Mouse (Mus musculus): ENCODE data around the gene Itgae.
"Not testable (repeated sequence)": the region's sequence is repeated elsewhere in the genome, so short reads cannot be mapped to it uniquely, and the experiment has no call there.

Gene Itgae

DNA sequence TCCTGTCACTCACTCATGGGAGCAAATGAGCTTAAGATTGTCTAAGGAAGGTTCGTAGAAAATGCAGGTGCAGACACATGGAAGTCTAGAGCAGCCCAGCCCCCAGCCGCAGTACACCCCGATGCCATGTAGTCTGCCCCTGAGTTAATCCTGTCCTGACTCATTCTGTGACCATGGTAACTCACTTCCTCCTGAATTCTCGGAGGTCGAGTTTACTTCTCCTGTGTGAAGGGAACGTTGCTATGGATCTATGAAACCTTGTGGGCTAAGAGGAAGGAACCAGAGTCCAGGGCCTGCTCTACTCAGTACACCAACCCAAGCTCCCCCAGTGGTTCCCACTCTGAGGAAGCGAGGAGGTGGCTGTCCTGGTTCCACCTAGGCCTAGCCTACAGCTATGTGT, 2.5 kb downstream of the Itgae start:
- no peak for DNase-seq (ENCODE audit: low read depth, low spot score)

GRCm38 (mm10) chr11:73094231-73094995, 4.0 kb downstream of the Itgae start:
- DNase-seq (ENCODE audit: low read depth, low spot score): no peak

DNA sequence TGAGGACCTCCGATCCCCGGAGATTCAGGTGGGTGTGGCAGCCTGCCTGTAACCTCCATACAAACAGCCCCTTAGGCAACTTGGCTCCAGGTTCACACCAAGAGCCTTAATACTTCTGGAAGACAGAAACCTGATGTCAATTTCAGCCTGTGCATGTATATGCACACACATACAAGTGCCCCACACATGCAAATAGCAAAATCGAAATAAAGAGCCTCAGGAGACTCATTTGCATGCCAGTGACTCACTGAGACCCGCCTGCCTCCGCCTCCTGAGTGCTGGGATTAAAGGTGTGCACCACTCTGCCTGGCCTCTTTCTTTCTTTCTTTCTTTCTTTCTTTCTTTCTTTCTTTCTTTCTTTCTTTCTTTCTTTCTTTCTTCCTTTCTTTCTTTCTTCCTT, 8.5 kb downstream of the Itgae start:
- no peak for DNase-seq (ENCODE audit: low read depth, low spot score)

- no peak for DNase-seq (ENCODE audit: low read depth, low spot score)
Measured at GRCm38 (mm10) chr11:73099976-73100750, 9.8 kb downstream of the Itgae start.

DNA sequence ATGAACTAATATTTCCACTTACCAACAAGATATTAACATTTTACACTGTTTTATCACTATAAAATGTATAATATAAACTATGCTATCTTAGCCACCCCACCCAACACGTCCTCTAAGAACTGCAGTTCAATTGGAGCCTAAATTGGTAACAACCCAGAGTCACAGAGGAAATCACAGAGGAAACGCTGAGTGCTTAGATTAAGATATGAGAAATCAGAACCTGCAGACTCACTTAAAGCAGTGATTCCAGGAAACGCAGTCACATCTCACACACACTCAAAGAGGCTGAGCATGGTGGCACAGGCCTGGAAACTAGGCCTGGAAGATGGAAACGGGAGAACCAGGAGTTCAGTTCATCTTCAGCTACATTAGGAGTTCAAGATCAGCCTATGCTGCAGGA, 10.9 kb downstream of the Itgae start:
- no peak for DNase-seq (ENCODE audit: low read depth, low spot score)

DNA sequence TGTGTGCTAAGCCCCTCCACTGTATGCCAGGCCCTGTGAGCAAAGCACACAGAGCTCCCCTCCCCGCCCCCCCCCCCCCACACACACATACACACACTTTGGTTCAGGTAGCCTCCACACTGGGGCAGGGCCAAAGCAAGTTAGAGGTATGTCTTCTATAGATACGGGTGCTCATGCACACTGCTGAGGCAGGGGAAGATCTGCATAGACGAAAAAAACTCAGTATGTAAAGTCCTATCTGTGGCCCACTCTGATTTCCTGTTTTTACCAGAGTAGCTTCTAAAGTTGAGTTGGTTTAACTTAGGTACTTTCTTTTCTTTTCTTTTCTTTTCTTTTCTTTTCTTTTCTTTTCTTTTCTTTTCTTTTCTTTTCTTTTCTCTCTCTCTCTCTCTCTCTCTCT, 14.9 kb downstream of the Itgae start:
- no peak for DNase-seq (ENCODE audit: low read depth, low spot score)

- not testable (repeated sequence) for DNase-seq (ENCODE audit: low read depth, low spot score)
Measured at GRCm38 (mm10) chr11:73107358-73107757, 17.0 kb downstream of the Itgae start.

DNA sequence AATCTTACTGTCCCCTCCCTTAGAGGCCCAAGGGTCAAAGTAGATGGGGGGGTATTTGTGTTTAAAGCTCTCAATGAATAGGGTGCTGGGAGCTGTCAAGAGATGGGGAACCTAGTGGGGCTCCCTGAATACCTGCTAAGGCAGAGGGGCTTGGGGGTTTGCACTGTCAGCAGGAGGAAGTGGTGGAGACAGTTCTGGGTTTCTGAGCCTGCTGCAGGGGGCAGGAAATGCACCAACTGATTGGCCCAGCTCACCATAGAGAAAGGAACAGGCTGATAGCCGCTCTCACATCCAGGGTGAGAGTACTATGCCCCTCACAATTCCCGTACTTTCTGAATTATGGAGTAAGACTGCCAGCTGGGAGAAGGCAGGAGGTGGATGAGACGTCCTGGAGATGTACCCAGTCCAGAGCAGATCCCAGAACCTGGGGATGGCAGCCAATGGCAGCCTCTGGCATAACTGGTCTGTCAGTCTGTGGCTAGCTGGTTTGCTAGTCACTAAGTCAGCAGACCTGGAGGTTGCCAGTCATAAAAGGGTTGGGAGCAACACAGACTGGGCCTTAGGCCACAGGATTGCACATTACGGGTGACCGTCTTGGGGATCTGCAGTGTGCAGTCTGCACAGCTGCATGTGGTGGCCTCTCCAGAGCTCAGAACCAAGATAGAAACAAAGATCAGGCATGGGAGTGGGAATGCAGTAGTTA, 18.0 kb downstream of the Itgae start:
- DNase-seq (ENCODE audit: low read depth, low spot score): no peak

GRCm38 (mm10) chr11:73108898-73109625, 18.7 kb downstream of the Itgae start:
- DNase-seq (ENCODE audit: low read depth, low spot score): no peak

GRCm38 (mm10) chr11:73109941-73110340, 19.6 kb downstream of the Itgae start:
- no peak for DNase-seq (ENCODE audit: low read depth, low spot score)

DNA sequence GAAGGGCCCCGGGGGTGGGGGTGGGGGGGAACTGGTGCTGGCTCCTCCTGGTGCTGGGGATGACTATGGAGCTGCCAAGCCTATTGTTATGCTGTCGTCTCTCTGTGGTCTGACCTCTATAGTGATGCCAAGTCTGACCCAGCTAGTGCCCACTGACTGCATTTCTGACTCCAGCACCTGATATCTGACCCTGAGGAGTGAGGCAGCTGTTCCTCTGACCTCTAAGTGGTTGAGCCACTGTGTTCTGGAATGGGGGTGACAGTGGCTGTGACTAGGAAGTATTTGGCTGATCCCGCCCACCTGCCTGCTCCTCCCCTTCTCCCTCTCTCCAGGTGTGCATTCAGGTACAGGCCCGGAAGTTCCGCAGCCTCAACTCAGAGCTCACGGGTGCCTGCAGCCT, 21.0 kb downstream of the Itgae start:
- no peak for DNase-seq (ENCODE audit: low read depth, low spot score)

- DNase-seq (ENCODE audit: low read depth, low spot score): no peak
Measured at GRCm38 (mm10) chr11:73126495-73126894, 36.1 kb downstream of the Itgae start.

DNA sequence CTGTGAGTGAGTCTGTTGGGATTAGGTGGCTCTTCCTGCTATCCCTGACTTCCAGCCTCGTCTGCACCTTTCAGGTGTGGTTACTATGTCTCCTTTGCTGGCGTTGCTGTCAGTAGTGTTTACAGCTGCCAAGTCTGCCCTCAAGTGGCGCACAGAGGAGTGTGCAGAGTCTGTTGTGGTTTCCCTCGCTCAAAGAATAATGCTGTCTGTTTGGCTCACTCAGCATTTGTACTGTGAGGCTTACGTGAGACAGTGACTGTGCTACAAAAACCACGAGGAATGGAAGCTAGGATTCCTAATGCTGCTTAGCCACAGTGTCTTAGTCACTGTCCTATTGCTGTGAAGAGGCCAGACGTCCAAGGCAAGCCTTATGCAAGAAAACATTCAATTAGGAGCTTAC, 40.6 kb downstream of the Itgae start:
- DNase-seq (ENCODE audit: low read depth, low spot score): peak; percentile 67

DNA sequence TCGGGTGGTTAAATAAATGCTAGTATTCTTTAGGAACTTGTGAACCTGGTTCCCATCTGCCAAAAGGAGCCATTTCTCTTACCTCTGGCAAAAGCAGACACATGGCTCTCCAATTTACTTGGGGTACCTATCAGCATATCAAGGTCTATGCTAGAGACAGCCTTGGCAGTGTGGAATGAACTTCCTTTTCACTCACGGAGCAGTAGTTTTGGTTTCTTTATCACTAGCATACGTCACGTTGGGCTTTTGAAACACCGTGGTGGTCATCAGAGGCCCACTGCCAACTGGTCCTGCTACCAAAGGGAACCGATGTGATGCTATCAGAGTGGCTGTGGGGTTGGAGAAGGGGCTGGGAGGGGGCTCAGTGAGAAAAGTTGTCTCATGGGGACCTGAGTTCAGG, 42.6 kb downstream of the Itgae start:
- no peak for DNase-seq (ENCODE audit: low read depth, low spot score)

DNA sequence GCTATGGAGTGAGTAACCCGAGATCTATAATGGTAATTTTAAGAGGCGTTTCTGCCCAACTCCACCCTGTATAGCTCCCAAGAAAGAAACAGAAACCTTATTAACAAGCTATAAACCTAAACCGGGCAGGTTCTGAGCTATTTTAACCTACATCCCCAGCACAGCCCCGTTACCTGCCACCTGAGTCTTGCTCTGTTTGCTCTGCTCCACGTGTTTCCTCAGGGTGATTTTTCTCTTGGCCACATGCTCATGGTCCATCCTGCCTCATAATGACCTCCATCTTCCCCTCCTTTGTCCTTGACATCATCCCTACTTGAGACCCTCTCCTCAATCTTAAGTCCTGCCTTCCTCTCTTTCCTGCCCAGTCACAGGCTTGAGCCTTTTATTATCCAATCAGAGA, 43.8 kb downstream of the Itgae start:
- DNase-seq (ENCODE audit: low read depth, low spot score): no peak

- DNase-seq (ENCODE audit: low read depth, low spot score): no peak
Measured at GRCm38 (mm10) chr11:73136587-73136986, 46.2 kb downstream of the Itgae start.

- DNase-seq (ENCODE audit: low read depth, low spot score): no peak
Measured at GRCm38 (mm10) chr11:73137116-73137515, 46.7 kb downstream of the Itgae start.

- peak; percentile 94 for DNase-seq (ENCODE audit: low read depth, low spot score)
Measured at GRCm38 (mm10) chr11:73137591-73138501, 47.5 kb downstream of the Itgae start, which contains the start of gene Haspin. Gene Haspin (minus strand): TSS chr11:73138294.

DNA sequence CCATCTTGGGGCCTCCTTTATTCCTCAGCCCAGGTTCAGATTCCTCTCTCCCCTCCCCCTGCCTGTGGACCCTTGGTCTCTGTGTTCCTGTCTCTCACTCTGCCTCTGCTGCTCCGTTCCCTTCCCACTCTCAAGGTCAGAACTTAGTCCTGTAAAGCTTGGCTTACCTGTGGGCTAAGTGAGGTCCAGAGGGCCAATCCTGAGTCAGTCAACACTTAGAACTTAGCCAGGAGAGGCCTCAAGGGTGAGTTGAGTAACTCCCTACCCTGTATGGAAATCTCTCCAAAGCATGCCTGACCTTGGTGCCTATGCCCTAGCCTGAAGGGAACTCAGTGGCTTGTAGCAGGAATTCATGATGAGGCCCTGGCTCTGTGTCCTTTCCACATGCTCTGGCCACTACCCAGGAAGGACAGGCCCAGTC, 53.9 kb downstream of the Itgae start:
- DNase-seq (ENCODE audit: low read depth, low spot score): peak; percentile 50
